Mouse (Mus musculus) 3134 (cell line): ENCODE results near the gene Gm16181.

Experiments used
- DNase-seq: peaks from one replicate; pipeline ENCODE4 v3.0.0-alpha.2; 2011; ENCODE audit warnings: low spot score; ENCODE audit not compliant: insufficient read length; ENCODE audit errors: extremely low read depth

The Gm16181 gene

DNA sequence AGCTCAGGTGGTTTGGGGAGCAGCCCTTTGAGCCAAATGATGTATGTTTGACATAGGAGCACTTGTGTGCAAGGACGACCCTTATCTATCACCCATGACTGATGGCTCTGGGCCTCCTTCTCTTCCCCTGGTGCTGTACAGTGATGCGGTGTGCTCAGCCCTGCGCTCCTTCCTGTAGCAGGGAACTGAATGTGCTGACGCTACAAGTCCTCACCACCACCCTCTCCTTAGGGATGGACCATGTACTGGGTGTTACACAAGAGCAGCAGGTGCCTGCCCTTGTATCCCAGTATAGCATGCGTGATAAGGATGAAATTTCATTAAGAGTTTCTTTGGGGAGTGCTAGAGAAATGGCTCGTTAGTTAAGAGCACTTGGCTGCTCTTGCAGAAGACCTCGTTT is 26.5 kb downstream of the Gm16181 start:
- DNase-seq, result no peak

- no peak for DNase-seq
Observed at GRCm38 (mm10) chr17:35248986-35249385, 28.4 kb downstream of the Gm16181 start.

GRCm38 (mm10) chr17:35249451-35250197 is 29.0 kb downstream of the Gm16181 start:
- DNase-seq, result no peak

DNA sequence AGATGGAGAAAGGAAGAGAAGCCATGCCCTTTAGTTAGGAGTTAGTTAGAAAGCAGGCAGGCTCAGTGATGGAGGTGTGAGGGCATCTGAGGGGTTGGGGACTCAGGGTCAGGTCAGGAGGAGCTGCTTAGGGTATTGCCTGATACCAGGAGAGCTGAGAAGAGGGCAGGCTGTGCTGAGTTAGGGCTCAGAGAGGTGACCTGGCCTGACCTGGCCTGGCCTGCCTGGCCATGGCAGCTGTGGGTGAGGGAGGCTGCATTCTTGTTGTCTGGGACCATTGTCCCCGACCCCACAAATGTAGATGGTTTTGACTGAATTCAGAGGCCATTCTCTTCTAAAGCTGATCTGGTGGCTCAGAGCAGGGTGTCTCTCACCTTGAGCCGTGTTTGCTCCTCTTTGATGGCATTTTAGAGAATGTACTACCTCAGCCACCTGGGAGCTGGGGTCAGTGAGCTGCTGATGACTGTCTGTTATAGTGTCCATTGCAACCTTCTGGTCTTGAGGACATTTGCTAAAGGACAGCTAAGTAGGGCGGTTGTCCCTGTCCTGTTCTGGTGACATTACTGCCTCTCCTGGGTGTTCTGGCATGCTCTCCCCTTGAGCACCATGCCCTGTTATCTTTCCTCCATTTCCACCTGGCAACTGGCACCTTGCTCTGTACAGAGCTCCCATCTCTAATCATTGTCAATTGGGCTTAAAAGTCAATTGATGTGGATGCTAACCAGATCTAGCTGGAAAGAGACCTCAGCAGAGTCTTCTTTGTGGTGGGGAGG is 29.9 kb downstream of the Gm16181 start:
- no peak for DNase-seq

DNA sequence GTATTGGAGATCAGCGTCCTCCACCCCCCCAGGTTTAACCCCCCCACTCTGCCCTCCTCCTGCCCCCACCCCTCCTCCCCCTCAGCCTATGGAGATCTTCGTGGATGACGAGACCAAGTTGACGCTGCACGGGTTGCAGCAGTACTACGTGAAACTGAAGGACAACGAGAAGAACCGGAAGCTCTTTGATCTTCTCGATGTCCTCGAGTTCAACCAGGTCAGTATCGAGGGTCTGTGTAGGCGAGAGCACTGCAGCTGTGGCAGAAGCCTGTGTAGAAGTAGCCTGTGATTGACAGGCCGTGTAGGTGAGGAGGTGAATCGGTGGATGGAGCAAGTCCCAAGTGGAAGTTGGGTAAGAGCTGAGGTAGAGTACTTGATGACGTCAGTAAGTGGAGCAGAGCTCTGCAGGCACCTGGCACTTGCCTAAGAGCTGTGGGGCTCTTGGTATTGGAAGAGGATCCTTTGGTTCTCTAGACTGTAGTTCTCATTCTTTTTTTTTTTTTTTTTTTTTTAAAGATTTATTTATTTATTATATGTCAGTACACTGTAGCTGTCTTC is 30.6 kb downstream of the Gm16181 start:
- DNase-seq, result no peak

DNA sequence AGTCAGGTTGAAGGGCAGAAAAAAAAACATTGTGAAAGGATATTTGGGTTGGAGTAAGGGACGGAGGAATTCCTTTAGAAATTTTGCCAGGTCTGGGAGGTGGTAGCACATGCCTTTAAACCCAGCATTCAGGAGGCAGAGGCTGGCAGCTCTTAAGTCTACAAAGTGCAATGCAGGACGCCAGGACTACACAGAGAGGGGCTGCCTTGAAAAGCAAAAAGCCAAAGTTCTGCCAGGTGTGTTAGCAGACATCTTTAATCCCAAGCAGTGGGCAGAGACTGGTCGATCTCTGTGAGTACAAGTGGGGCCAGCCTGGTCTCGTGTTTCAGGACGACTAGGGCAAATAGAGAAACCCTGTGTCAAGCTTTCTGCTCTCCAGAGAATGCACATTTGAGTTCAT is 31.3 kb downstream of the Gm16181 start:
- DNase-seq, result no peak

- DNase-seq, result no peak
Observed at GRCm38 (mm10) chr17:35252619-35253292, 32.1 kb downstream of the Gm16181 start.

DNA sequence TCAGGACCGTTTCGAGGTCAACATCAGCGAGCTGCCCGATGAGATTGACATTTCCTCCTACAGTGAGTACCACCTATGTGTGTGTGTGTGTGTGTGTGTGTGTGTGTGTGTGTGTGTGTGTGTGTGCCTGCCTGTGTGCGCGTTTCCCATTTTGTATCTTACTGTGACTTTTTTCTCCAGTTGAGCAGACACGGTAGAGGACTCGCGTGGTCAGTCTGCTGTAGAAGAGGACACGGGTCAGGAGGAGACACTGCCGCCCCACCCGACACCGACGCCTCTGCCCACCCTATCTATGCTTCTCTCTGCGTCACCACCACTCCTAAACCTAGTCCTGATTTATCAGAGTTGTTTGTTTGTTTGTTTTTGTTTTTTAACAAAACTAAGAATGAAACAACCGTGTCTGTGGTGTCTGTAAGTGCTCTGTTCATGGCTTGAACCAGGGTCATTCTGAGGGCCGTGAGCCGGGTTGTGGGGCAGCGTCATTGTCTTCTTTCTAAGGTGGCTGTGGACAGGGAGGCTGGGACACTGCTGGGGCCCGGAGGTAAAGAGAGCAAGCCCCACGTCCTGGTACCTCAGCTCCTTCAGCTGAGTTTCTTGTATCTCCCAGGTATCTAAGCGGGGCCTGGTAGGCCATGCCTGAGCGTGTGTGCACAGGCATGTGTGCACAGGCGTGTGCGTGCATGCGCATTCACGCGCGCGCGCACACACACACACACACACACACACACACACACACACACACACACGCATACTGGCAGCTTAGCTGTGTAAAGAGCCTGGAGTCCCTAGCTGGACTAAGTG is 32.9 kb downstream of the Gm16181 start:
- peak; percentile 45 for DNase-seq

DNA sequence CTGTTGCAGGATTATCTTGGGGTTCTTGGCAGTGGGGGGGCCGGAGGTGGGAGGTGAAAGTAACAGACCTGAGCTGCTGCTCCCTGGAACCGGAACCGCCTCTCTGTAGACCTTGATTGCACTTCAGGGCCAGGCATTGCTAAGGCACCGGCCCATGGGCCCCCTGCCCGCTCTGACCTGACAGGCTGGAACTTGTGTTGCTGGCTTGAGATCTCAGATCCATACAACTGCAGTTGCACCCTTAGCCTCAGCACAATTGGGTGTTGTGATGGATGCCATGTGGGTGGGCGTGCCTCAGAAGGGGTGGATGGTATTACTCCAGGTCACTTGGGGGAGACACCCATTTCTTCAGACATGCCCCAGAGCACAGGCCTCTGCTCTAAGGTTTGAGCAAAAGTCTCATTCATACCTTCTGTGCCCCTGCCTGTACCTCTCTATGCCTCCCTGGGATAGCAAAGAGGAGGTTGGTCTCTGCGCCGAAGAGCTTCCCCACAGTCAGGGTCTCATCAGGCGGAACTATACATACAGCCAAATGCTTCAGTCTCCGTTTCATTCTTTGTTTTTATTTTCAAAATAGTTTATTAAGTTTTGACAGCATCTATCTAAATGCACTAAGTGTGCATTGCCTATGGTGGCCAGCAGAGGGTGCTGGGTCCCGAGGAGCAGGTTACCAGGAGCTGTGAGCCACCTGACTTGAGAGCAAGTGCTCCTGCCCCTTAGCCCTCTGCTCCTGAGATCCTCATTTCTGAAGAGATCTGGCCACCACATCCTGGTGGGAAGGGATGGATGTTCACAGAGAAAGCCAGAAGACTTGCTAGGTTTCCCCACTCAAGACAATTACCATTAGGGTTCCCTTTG is 33.8 kb downstream of the Gm16181 start:
- peak; percentile 51 for DNase-seq

DNA sequence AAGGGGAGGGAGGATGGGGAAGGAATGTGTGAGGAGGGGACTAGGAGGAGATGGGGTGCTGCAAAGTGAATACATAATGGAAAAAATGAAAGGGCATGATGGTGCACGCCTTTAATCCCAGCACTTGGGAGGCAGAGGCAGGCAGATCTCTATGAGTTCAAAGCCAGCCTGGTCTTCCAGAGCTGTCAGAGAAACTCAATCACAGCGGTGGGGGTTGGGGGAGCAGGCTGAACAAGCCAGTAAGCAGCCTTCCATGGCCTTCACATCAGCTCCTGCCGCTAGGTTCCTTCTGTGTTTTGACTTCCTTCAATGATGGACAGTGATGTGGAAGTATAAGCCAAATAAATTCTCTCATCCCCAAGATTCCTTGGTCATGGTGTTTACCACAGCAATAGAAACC is 34.7 kb downstream of the Gm16181 start:
- no peak for DNase-seq

- DNase-seq, result no peak
Observed at GRCm38 (mm10) chr17:35255704-35256103, 35.1 kb downstream of the Gm16181 start.

- no peak for DNase-seq
Observed at GRCm38 (mm10) chr17:35257378-35257777, 36.7 kb downstream of the Gm16181 start.

- peak; percentile 79 for DNase-seq
Observed at GRCm38 (mm10) chr17:35257824-35258491, 37.3 kb downstream of the Gm16181 start.

DNA sequence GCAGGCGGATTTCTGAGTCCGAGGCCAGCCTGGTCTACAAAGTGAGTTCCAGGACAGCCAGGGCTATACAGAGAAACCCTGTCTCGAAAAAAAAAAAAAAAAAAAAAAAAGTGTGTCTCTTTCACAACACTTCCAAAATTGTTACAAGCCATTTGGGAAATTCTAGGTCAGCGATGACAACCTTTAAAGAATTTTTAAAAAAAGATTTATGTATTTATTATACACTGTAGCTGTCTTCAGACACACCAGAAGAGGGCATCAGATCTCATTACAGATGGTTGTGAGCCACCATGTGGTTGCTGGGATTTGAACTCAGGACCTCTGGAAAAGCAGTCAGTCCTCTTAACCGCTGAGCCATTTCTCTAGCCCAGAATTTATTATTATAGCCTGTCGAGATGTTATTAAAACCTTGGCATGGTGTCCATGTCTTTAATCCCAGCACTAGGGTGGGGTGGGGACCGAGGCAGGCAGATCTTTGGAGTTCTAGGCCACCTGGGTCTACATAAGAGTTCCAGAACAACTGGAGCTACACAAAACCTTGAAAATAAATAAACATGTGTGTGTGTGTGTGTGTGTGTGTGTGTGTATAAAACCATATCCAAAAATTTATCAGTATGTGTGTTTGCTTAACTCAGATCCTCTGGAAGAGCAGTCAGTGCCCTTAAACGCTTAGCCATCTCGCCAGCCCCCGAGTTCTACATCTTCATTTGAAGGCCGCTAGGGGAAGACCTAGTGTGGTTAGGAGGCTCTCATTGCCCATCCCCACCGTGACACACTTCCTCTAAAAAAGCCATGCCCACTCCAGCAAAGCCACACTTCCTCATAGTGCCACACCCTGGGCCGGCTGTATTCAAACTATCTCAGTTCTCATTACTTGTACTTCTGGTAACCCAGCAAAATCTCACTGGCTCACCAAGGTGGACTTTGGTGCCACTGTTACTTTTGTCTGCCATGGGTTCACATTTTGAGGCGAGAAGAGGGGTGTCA is 38.2 kb downstream of the Gm16181 start:
- peak; percentile 51 for DNase-seq

DNA sequence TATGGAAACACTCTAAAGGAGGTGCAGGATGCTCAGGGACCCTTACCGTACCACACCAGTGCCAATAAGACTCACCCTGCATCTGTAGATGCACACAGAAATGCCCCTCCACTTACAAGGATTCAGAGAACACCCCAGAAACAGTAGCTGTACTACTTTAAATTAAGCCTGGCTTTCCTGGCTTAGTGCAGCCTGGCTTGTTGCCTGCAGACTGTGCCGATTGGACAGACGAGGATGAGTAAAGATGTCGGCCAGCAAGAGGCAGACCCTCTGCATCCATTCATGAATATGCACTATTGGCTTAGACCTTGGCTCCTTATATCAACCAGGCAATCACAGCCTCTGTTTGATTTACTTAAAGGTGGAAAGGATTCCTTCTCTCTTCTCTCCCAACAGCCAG is 39.0 kb downstream of the Gm16181 start:
- DNase-seq, result no peak

DNA sequence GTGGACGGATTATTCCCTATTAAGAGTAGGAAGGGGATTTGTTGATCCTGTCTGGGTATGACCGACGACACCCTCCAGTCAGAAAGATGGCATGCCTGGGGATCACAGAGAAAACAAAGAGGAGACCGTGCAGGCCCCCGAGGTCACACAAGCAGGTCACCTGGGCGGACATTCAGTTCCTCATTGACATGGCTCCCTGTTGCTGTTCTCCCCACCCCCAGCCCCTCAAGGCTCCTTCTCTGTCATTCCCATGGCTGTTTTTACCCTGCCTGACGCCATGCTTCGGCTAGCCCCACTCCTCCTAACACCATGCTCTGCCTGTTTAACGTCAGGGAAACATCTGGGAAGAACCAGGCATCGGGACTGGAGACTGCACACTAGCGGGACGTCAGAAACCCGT is 41.0 kb downstream of the Gm16181 start:
- DNase-seq, result no peak

- peak; percentile 95 for DNase-seq
Observed at GRCm38 (mm10) chr17:35262664-35263522, 42.3 kb downstream of the Gm16181 start, which contains the start of gene H2-D1. H2-D1 (plus strand) TSS chr17:35262730.
